Comparison of ENCODE assay signal across 12 mouse cellular contexts in the genomic region with DNA sequence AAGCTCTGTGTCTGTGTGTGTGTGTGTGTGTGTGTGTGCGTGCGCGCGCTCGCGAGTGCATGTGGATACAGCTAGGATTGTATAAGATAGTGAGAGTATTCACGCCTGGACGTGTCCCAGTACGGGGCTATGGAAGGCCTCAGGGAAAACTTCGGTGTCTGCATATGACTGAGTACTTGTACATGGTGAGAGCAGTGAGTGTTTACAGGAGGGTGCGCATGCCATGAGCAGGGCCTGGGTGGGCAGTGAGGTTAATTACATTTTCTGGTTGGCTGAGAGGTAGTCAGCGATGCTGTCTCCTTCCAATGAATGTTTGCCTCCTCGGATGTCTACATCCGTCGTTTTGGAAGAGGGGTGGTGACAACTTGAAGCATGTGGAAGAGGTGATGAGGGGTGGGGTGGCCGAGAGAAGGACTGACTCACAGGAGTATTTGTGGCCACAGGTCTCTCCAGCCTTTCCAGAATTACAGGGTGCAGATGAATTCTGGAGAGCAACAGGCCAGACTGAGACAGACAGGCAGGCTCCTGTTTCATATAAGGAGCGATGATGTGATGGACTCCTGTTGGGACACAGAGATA.
"Had no signal": no experiment of that assay in that cellular context is flagged by ENCODE, and none has a peak within 500 bp of the region (broad histone marks: within the 10 kb centered on the region; RNA-seq: fewer than 3 reads in every experiment).

No protein-coding gene starts in this region.

- H3K4me2 ChIP-seq: liver, embryonic 13.5 days; midbrain, embryonic 11.5 days had no signal

- H3K36me3 ChIP-seq: liver, embryonic 13.5 days had no signal

- DNase-seq: kidney, postnatal 36 days; layer of hippocampus, postnatal 36 days; liver, embryonic 13.5 days; lung, adult 2 months; lung, postnatal 14 days; lung, postnatal 4 days; midbrain, embryonic 14.5 days; thymus, adult 2 months; thymus, postnatal 14 days had no signal

- H3K9ac ChIP-seq: liver, embryonic 13.5 days had no signal

- H3K4me3 ChIP-seq: left cerebral cortex, adult 2 months; liver, embryonic 13.5 days had no signal

- H3K4me1 ChIP-seq: liver, embryonic 13.5 days had no signal

- H3K9me3 ChIP-seq: liver, embryonic 13.5 days had no signal

- H3K27ac ChIP-seq: kidney, postnatal 0 days; left cerebral cortex, adult 2 months; liver, embryonic 13.5 days had no signal

- H3K27me3 ChIP-seq: liver, embryonic 13.5 days had no signal
